Mouse (Mus musculus): Measurements from ENCODE around the gene Wwox. TPM values are rescaled to one million over a fixed set of nuclear protein-coding genes. Genes with fewer than 3 reads are reported as not detected.

Gene Wwox
- polyA plus RNA-seq, 1 experiment from 2014 or later, result 13.7 TPM

DNA sequence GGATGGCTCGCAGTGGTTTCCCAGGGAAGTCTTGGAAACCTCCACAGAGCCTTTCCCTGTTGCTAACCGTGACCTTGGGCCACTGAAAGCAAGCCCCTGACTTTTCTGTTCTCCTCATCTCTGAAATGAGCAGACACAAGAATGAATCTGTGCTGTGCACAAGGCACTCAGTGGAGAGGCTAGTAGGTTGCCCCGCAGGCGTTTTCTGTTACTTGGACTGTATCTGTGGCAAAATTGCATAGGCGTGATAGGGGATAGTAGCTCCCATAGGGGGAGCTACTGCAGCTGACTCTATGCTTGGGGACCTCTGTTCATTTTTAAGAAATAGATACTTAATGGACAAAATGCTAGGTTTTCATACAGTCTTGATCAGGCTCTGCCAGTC, 742 bp downstream of the Wwox start:
- ATAC-seq (ENCODE audit: insufficient number of reproducible peaks, low FRiP score, low TSS enrichment, low read depth), result no peak
- Histone ChIP-seq H3K36me3 (no peaks in the 10 kb centered on the region), H3K27me3 (no peaks in the 10 kb centered on the region), H3K4me2 (replicated peaks) (peak overlapping the region; percentile 86), H3K4me1 (peaks cover 7% of the 10 kb centered on the region), H3K27ac (replicated peaks) (no peak overlapping the region), H3K9me3 (replicated peaks) (no peaks in the 10 kb centered on the region), H3K9ac (peak overlapping the region; percentile 44), H3K4me3 (replicated peaks) (peak overlapping the region; percentile 64)
- WGBS, result 14% methylated on average over 5 of the region's 5 CpGs

DNA sequence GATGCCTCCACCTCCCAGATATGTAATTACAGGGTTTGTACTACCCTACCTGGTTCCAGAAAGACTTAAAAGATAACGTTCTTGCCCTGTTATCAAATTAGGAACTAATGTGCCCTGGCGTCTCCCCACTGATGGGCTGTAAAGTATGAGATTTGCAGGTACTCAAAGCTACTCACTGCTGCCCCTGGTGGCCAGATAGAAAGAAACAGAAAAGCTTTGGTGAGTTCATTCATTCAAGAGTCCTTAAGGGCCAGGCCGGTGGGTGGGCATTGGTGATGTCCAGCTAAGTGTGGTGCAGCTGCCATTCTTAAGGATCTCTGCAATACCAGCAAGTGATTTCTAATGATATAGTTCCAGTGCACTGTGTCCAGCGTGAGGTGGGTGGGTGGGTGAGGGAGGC, 2.2 kb downstream of the Wwox start:
- 76% methylated on average over 4 of the region's 4 CpGs for WGBS
- no peaks in the 10 kb centered on the region for H3K9me3 ChIP-seq (replicated peaks)
- H3K4me2 ChIP-seq (replicated peaks), result no peak overlapping the region
- no peak overlapping the region for H3K9ac ChIP-seq
- H3K4me3 ChIP-seq (replicated peaks), result no peak overlapping the region
- H3K4me1 ChIP-seq, result peaks cover 7% of the 10 kb centered on the region
- H3K27ac ChIP-seq (replicated peaks), result no peak overlapping the region
- no peaks in the 10 kb centered on the region for H3K27me3 ChIP-seq
- ATAC-seq (ENCODE audit: insufficient number of reproducible peaks, low FRiP score, low TSS enrichment, low read depth), result no peak
- H3K36me3 ChIP-seq, result no peaks in the 10 kb centered on the region

DNA sequence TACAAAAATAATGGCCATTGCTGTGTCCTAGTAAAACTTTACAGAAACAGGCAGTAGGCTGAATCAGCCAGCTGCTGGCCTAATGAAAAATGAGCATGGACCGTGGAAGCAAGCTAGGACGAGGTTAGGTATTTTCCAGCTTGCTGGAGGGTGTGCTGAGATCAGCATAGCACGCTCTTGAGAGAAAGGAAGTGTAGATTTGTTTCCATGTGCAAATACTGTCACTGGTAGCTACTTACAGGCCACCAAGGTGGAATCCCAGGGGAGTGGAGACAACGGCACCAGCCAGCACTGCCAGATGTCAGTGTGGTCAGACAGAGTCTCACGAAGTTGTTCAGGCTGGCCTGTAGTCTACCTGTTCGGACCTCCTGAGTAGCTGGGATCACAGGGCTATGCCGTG, 7.4 kb downstream of the Wwox start:
- ATAC-seq (ENCODE audit: insufficient number of reproducible peaks, low FRiP score, low TSS enrichment, low read depth), result no peak
- no peak overlapping the region for H3K4me2 ChIP-seq (replicated peaks)
- no peaks in the 10 kb centered on the region for H3K27me3 ChIP-seq
- H3K36me3 ChIP-seq, result peaks cover 11% of the 10 kb centered on the region; the same call in 1 of the 2 replicates
- no peak overlapping the region for H3K9ac ChIP-seq
- no peak overlapping the region for H3K4me3 ChIP-seq (replicated peaks)
- H3K27ac ChIP-seq (replicated peaks), result no peak overlapping the region
- H3K9me3 ChIP-seq (replicated peaks), result no peaks in the 10 kb centered on the region
- H3K4me1 ChIP-seq, result no peaks in the 10 kb centered on the region
- 74% methylated on average over 7 of the region's 7 CpGs for WGBS

DNA sequence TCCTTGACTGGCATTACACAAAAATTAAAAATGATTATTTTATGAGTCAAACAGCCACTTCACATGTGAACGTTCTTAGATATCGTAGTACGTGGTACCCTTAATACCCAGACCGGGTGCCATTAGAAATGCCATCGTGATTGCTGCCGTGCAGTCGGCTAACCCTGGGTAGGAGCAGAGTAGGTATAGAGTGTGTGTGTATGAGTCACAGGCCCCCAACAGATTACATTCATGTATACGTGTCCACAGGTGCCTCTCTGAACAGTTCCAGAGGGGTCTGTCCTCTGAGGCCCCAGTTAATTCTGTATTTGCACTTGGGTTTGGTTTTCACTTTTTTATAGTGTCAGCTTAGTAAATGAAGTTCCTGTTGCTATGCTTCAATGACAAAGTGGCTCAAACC, 12.8 kb downstream of the Wwox start:
- ATAC-seq (ENCODE audit: insufficient number of reproducible peaks, low FRiP score, low TSS enrichment, low read depth), result no peak
- Histone ChIP-seq H3K9ac (no peak overlapping the region), H3K9me3 (replicated peaks) (no peaks in the 10 kb centered on the region), H3K4me2 (replicated peaks) (no peak overlapping the region), H3K4me1 (peaks cover 7% of the 10 kb centered on the region; the same call in 1 of the 2 replicates), H3K36me3 (peaks cover 11% of the 10 kb centered on the region; the same call in 1 of the 2 replicates), H3K4me3 (replicated peaks) (no peak overlapping the region), H3K27ac (replicated peaks) (no peak overlapping the region), H3K27me3 (peaks cover 3% of the 10 kb centered on the region; the same call in 1 of the 2 replicates)
- 83% methylated on average over 8 of the region's 8 CpGs for WGBS

DNA sequence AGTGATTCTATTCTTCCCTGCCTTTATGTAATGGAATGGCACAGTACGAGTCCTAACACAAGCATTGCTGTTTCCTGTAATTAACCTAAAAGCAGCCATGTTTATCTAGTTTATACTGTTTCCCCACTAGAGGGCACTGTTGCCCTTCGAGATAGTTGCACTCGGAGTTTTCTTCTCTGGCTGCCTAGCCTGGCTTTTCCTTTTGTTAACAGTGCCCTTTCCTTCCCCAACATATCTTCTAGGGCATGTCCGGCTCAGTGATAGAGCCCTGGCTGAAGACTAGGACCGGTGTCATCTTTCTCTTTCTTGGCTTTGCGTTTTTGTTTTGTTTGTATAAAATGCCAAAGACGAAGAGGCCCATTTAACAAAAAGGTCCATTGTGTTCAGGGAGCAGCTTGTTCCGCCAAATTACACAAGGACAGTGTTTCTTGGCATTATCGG, 13.3 kb downstream of the Wwox start:
- Histone ChIP-seq H3K4me1 (peaks cover 7% of the 10 kb centered on the region; the same call in 1 of the 2 replicates), H3K27ac (replicated peaks) (no peak overlapping the region), H3K36me3 (peaks cover 8% of the 10 kb centered on the region; the same call in 1 of the 2 replicates), H3K4me2 (replicated peaks) (no peak overlapping the region), H3K9me3 (replicated peaks) (no peaks in the 10 kb centered on the region), H3K27me3 (peaks cover 3% of the 10 kb centered on the region; the same call in 1 of the 2 replicates), H3K4me3 (replicated peaks) (no peak overlapping the region), H3K9ac (no peak overlapping the region)
- WGBS, result 10% methylated on average over 9 of the region's 9 CpGs
- ATAC-seq (ENCODE audit: insufficient number of reproducible peaks, low FRiP score, low TSS enrichment, low read depth), result no peak

DNA sequence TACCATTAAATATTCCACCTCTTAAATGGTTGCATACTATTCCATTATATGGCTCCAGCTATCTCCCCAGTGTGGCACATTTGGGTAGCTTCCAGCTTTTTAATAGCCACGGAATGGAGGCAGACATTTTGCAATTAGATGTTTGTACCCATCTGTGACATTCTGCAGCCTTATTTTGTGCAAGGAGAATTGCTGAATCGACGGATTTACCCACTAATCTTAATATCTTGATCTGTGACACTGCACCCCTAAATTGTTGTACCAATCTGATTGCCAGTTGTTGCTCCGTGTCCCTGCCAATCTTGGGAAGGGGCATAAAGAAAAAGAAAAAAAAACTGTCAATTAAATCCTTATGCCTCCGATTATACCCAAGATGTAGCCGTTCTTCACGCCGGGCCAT, 15.8 kb downstream of the Wwox start:
- Histone ChIP-seq H3K9me3 (replicated peaks) (no peaks in the 10 kb centered on the region), H3K27me3 (peaks cover 3% of the 10 kb centered on the region; the same call in 1 of the 2 replicates), H3K36me3 (no peaks in the 10 kb centered on the region), H3K9ac (no peak overlapping the region), H3K4me3 (replicated peaks) (no peak overlapping the region), H3K4me1 (peaks cover 7% of the 10 kb centered on the region; the same call in 1 of the 2 replicates), H3K4me2 (replicated peaks) (no peak overlapping the region), H3K27ac (replicated peaks) (no peak overlapping the region)
- no peak for ATAC-seq (ENCODE audit: insufficient number of reproducible peaks, low FRiP score, low TSS enrichment, low read depth)
- WGBS, result 81% methylated on average over 8 of the region's 8 CpGs

DNA sequence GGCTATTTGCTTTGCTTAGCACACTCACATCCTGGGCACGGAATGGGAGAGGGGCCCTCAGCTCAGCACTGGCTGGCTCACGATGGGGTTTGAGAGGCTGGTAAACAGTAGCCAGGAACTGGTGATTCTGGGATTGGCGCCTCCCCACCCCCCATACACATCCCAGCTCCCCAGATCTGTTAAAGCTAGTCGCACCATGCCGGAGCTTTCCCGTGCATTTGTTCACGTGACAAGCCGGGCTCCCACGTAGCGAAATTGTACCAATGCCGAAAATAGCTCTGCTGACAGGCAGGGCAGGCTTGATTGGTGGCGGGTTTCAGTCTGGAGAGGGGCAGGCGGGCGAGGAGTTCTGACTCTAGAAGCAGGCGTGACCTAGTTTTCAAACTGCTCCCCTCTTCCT, 16.5 kb downstream of the Wwox start:
- peak overlapping the region; percentile 24; the same call in 1 of the 2 replicates for H3K4me2 ChIP-seq (replicated peaks)
- H3K9ac ChIP-seq, result no peak overlapping the region
- no peak overlapping the region for H3K27ac ChIP-seq (replicated peaks)

DNA sequence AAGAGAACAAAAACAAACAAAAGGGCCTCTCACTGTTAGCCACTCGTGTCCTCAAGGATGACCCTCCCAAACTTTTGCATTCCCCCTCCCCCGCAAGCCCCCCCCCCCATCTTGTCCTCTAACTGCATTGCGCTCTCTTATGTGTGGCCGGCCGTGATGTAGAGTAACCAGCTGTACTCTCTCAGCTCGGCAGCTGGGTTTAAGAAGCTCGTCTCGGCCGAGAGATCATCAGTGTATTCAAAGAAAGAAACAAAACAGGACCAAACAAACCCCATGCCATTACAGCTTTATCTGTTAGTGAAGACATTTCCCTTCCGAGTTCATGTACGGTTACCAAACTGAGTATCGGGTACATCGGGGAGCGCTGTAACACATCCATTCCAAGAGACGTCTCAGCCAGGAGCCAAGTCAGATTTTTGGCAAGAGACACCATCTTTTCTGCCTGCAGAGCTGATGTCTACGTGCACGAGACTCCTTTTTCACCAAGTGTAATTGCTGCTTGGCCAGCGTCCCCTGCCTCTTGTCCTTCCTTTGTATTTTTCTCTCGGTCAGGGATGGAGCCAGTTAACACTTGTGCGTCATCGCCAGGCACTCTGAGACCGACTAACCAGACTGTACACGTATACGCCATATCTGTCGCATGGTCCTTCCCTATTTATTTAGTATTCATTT, 18.8 kb downstream of the Wwox start:
- Histone ChIP-seq H3K9ac (no peak overlapping the region), H3K4me3 (replicated peaks) (no peak overlapping the region), H3K4me2 (replicated peaks) (no peak overlapping the region), H3K9me3 (replicated peaks) (no peaks in the 10 kb centered on the region), H3K27ac (replicated peaks) (no peak overlapping the region), H3K4me1 (peaks cover 15% of the 10 kb centered on the region; the same call in 1 of the 2 replicates), H3K27me3 (peaks cover 6% of the 10 kb centered on the region), H3K36me3 (no peaks in the 10 kb centered on the region)
- no peak; the same call in 1 of the 2 replicates for ATAC-seq (ENCODE audit: insufficient number of reproducible peaks, low FRiP score, low TSS enrichment, low read depth)
- WGBS, result 66% methylated on average over 25 of the region's 25 CpGs

More for the DNA sequence above, 16.5 kb downstream of the Wwox start:
- ATAC-seq (ENCODE audit: insufficient number of reproducible peaks, low FRiP score, low TSS enrichment, low read depth), result no peak
- no peak overlapping the region for H3K4me3 ChIP-seq (replicated peaks)
- H3K4me1 ChIP-seq, result peaks cover 10% of the 10 kb centered on the region; the same call in 1 of the 2 replicates
- peaks cover 6% of the 10 kb centered on the region for H3K27me3 ChIP-seq
- no peaks in the 10 kb centered on the region for H3K9me3 ChIP-seq (replicated peaks)
- H3K36me3 ChIP-seq, result no peaks in the 10 kb centered on the region
- WGBS, result 57% methylated on average over 15 of the region's 15 CpGs

DNA sequence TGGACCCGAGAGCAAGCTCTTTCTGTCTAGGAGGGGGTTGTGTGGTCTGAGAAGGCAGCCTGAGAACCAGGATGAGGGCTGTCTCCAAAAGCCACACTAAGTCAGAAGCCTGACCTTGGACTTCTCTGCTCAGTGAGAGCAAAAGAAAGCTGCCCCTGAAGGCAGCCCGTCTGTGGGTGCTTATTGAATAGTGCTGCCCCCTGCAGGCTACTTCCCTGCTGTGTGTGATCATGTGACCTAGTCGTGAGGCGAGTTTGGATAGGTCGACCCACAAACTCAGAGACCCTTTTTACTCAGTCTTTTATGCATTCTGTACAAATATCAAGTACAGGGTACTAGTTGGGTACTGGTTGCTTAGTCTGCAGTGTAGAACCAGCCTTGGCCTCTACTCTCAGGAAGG, 21.1 kb downstream of the Wwox start:
- Histone ChIP-seq H3K4me3 (replicated peaks) (no peak overlapping the region), H3K4me1 (peaks cover 15% of the 10 kb centered on the region; the same call in 1 of the 2 replicates), H3K4me2 (replicated peaks) (no peak overlapping the region), H3K9me3 (replicated peaks) (no peaks in the 10 kb centered on the region), H3K27ac (replicated peaks) (no peak overlapping the region), H3K9ac (no peak overlapping the region), H3K27me3 (peaks cover 3% of the 10 kb centered on the region; the same call in 1 of the 2 replicates), H3K36me3 (no peaks in the 10 kb centered on the region)
- no peak for ATAC-seq (ENCODE audit: insufficient number of reproducible peaks, low FRiP score, low TSS enrichment, low read depth)
- 75% methylated on average over 5 of the region's 5 CpGs for WGBS

DNA sequence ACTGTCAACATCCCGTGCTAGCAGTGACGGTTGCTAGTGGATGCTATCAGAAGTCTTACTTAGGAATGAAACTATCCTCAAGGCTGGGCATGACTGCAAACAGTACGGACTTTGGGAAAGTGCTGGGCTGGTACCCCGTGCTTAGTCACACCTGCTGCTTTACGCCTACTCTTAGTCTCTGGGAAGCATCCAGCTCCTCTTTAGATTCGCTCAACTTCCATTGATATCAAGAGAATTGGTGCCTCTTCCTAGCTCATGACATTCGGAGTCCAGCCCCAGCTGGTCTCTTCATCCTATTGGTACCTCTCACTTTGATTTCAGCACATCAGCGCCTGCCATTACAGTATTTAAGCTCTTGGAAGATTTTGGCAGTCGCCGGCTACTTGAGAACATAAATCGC, 23.1 kb downstream of the Wwox start:
- H3K36me3 ChIP-seq, result no peaks in the 10 kb centered on the region
- H3K4me2 ChIP-seq (replicated peaks), result no peak overlapping the region
- no peak overlapping the region for H3K9ac ChIP-seq
- no peak overlapping the region for H3K4me3 ChIP-seq (replicated peaks)
- no peaks in the 10 kb centered on the region for H3K9me3 ChIP-seq (replicated peaks)
- ATAC-seq (ENCODE audit: insufficient number of reproducible peaks, low FRiP score, low TSS enrichment, low read depth), result no peak
- no peak overlapping the region for H3K27ac ChIP-seq (replicated peaks)
- WGBS, result 89% methylated on average over 11 of the region's 11 CpGs
- H3K4me1 ChIP-seq, result 0 out of 2 replicates have a peak, but pooled peaks cover 10% of the 10 kb centered on the region
- peaks cover 3% of the 10 kb centered on the region; the same call in 1 of the 2 replicates for H3K27me3 ChIP-seq

DNA sequence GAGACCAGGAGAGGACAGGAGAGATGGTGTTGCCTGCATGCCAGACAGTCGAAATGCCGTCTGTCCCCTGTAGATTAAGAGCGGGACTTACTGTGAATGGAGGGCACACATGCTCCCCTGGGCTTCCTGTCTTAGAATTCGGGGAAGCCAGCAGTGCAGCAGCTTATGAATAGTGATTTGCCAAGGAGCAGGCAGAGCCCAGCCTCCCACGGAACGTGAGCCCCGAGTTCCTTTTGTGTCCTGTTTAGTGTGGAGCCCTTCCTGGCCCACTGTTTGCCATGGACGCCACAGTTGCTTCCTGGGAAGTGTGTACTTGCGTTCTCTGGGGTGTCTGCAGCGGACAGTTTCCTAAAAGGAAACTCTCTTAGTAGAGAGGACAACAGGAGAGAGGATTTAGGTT, 23.9 kb downstream of the Wwox start:
- H3K27me3 ChIP-seq, result peaks cover 3% of the 10 kb centered on the region; the same call in 1 of the 2 replicates
- no peaks in the 10 kb centered on the region for H3K36me3 ChIP-seq
- H3K4me3 ChIP-seq (replicated peaks), result no peak overlapping the region
- no peak for ATAC-seq (ENCODE audit: insufficient number of reproducible peaks, low FRiP score, low TSS enrichment, low read depth)
- no peaks in the 10 kb centered on the region for H3K9me3 ChIP-seq (replicated peaks)
- 0 out of 2 replicates have a peak, but pooled peaks cover 10% of the 10 kb centered on the region for H3K4me1 ChIP-seq
- H3K9ac ChIP-seq, result no peak overlapping the region
- no peak overlapping the region for H3K27ac ChIP-seq (replicated peaks)
- no peak overlapping the region for H3K4me2 ChIP-seq (replicated peaks)
- 70% methylated on average over 10 of the region's 10 CpGs for WGBS

Data from embryonic facial prominence, embryonic 15.5 days (tissue).